Mouse (Mus musculus) forebrain, embryonic 12.5 days (tissue): ENCODE measurements around the gene Nemp1. TPM values are rescaled to one million over a fixed set of nuclear protein-coding genes. Genes with fewer than 3 reads are reported as not detected.
A peak's percentile ranks its signal among the peaks of the same experiment; 100 is the strongest.

Source experiments
- ATAC-seq: fragments of 200-750 bp; cut with Nextera tagmentation; 2 replicates; pipeline ENCODE4 v1.8.0; 2017; ENCODE audit warnings: moderate TSS enrichment; ENCODE audit not compliant: low FRiP score
- H3K27ac ChIP-seq: fragments of 300-500 bp; sonication (generic); 2 replicates; pipeline ENCODE4 v1.5.1; 2016; ENCODE audit warnings: mild to moderate bottlenecking
- H3K27me3 ChIP-seq: fragments of 300-500 bp; sonication (generic); 2 replicates; pipeline ENCODE4 v1.6.1; 2016; ENCODE audit warnings: mild to moderate bottlenecking
- H3K36me3 ChIP-seq: fragments of 300-500 bp; sonication (generic); replicated peaks from 2 replicates; pipeline ENCODE4 v1.6.1; 2016; ENCODE audit warnings: mild to moderate bottlenecking
- H3K4me1 ChIP-seq: fragments of 300-500 bp; sonication (generic); 2 replicates; pipeline ENCODE4 v1.6.1; 2016
- H3K4me2 ChIP-seq: fragments of 300-500 bp; sonication (generic); 2 replicates; pipeline ENCODE4 v1.6.1; 2016; ENCODE audit warnings: mild to moderate bottlenecking, moderate library complexity
- H3K4me3 ChIP-seq: fragments of 300-500 bp; sonication (generic); replicated peaks from 2 replicates; pipeline ENCODE4 v1.5.1; 2016; ENCODE audit warnings: mild to moderate bottlenecking
- H3K9ac ChIP-seq: fragments of 300-500 bp; sonication (generic); 2 replicates; pipeline ENCODE4 v1.6.1; 2016; ENCODE audit warnings: mild to moderate bottlenecking
- H3K9me3 ChIP-seq: fragments of 300-500 bp; sonication (generic); 2 replicates; pipeline ENCODE4 v1.6.1; 2016
- WGBS: fragments of 180-500 bp; shearing (Covaris S2); methylation state at CpG from one replicate; pipeline ENCODE4 v1.1.7; 2016; 5-methylcytosine and 5-hydroxymethylcytosine counted together
- polyA plus RNA-seq: library from polyadenylated mRNA; unstranded; fragments of >200 nt; fragmentation: Nextera tagmentation; extraction: Ambion mirVana; gene quantifications from 2 replicates; pipeline ENCODE4 v1.2.1, GENCODE M21; 2016

Nemp1 gene
- polyA plus RNA-seq, 1 experiment from 2014 or later = 10.0 TPM

DNA sequence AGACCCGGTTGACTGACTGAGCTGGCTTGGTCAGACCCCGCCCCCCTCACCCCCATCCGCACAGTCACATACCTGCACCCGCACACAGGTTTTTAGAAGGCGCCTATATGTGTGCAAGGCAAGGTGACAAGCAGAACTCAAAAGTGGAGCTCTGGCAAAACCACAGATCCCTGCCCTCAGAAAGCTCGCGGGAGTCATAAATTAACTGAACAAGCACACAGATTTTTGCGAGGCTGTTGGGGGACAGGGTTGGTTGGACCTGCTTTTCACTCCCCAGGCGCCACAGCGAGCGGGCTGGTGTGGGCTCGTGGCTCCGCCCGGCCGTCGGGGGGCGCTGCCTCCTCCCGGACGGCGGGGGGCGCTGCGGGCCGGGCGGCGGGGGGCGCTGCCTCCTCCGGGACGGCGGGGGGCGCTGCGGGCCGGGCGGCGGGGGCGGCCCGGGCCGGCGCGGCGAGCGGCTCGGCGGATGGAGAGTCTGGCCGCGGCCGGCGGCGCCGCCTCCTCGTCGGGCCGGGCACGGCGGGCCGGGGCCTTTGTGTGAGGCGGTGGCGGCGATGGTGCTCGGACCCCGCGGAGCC, 72.5 kb downstream of the Nemp1 start, which contains the start of gene Zbtb39:
Zbtb39 (plus strand) TSS at position 456 of the 578 bp plus-strand sequence.
- H3K9me3 ChIP-seq = no peaks in the 10 kb centered on the region
- H3K36me3 ChIP-seq = peaks cover 29% of the 10 kb centered on the region
- H3K27me3 ChIP-seq = peaks cover 24% of the 10 kb centered on the region
- WGBS = 1% methylated on average over 35 of the region's 61 CpGs
- H3K27ac ChIP-seq = peak within 1 kb of the TSS; percentile 82
- peak within 1 kb of the TSS; percentile 99 for H3K9ac ChIP-seq
- ATAC-seq = peak; percentile 88
- peak within 1 kb of the TSS; percentile 81 for H3K4me2 ChIP-seq
- H3K4me1 ChIP-seq = peaks cover 13% of the 10 kb centered on the region
- H3K4me3 ChIP-seq = peak within 1 kb of the TSS; percentile 98

DNA sequence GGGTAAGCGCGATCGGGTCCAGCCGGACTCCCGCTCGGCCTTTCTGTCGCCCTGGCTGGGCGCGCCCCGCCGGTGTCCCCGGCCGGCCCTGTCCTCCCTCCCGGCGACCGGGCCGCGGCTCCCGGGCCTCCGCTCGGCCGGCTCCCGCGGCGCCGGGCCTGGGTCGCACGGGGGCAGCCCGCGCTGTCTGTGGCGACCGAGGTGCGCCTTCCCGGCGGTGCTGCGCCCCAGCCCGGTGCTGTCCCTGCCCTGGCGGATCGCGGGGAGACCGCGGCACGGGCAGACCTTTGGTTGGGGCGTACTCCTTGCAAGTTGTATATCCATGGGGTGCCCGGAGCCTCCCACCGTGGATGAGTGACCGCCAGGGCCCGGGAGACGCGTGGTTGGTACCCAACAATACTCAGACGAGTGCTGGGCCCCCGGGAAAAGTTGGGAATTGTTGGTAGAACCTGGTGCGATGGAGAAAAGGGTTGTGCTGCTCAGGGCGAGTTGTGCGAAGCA, 73.0 kb downstream of the Nemp1 start:
- H3K4me1 ChIP-seq = peaks cover 13% of the 10 kb centered on the region
- H3K36me3 ChIP-seq = peaks cover 35% of the 10 kb centered on the region
- peak overlapping the region; percentile 81 for H3K4me2 ChIP-seq
- H3K9me3 ChIP-seq = no peaks in the 10 kb centered on the region
- H3K27ac ChIP-seq = peak overlapping the region; percentile 82
- H3K4me3 ChIP-seq = peak overlapping the region; percentile 98
- under 1% methylated on average over 39 of the region's 55 CpGs for WGBS
- peak; percentile 75 for ATAC-seq
- peak overlapping the region; percentile 99 for H3K9ac ChIP-seq
- H3K27me3 ChIP-seq = peaks cover 22% of the 10 kb centered on the region

DNA sequence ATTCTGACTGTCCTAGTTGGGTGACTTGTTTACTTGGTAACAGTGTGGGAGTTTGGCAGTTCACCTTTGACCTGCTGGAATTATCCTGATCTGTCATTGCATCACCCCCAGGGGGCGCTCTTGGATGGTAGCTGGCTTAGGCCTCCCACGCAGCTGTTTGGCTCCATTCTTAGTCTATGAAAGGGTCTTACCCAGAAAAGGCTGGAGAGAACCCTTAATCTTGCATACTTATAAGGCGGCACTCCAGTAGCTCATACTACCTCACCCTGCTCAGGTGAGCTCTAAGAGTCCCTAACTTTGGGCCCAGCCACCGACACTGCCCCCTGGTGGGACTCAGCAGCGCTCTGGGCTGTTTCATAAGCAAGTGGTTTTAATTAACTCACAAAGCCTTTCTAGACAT, 78.0 kb downstream of the Nemp1 start:
- ATAC-seq = no peak
- WGBS = 61% methylated on average over 5 of the region's 5 CpGs
- Histone ChIP-seq H3K9me3 (no peaks in the 10 kb centered on the region), H3K27ac (no peak overlapping the region), H3K4me3 (no peak overlapping the region; the same call in 1 of the 2 replicates), H3K4me1 (peaks cover 21% of the 10 kb centered on the region), H3K4me2 (no peak overlapping the region), H3K27me3 (no peaks in the 10 kb centered on the region), H3K9ac (no peak overlapping the region), H3K36me3 (peaks cover 73% of the 10 kb centered on the region)

DNA sequence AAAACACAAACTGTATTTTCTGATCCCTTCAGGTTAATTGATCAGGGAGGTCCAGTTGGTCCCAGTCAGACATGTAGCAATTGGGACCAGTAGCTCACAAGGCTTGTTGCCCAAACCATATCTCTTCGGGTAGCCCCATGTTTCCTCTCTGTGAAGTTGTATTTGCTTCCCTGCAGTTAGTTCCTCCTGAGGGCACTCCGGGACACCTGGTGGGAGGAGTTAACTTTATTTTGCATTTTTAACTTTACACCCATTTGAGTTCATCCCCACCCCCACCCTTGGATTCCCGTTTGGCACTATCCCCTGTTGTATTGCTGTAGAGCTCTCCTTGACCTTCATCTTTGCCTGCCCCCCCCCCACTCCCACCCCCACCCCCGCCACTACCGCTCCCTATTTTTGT, 79.2 kb downstream of the Nemp1 start:
- H3K4me1 ChIP-seq = peaks cover 12% of the 10 kb centered on the region
- 78% methylated on average over 5 of the region's 5 CpGs for WGBS
- no peak overlapping the region for H3K4me2 ChIP-seq
- H3K4me3 ChIP-seq = no peak overlapping the region
- no peak for ATAC-seq
- H3K9ac ChIP-seq = no peak overlapping the region
- H3K27me3 ChIP-seq = no peaks in the 10 kb centered on the region
- H3K9me3 ChIP-seq = no peaks in the 10 kb centered on the region
- H3K27ac ChIP-seq = no peak overlapping the region
- H3K36me3 ChIP-seq = peaks cover 73% of the 10 kb centered on the region

DNA sequence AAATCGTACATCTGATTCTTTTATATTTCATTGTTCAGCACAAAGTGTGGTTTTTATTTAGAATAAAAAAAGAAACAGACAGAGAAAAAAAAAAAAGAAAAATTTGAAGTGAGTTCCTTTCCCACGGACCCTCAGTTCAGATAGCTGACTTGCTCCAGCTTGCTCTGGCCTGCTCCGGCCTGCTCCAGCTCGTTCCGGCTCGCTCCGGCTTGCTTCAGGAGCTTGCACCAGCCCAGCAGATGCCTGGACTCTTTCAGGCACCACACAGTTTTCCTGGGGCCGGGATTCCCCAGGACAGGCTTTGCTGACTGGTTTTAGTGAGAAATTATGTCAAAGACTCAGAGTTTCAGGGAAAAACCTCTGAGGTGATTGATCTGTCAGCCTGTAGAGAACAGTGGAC, 80.6 kb downstream of the Nemp1 start:
- Histone ChIP-seq H3K9ac (no peak overlapping the region), H3K4me3 (no peak overlapping the region), H3K9me3 (no peaks in the 10 kb centered on the region), H3K27ac (no peak overlapping the region), H3K4me1 (peaks cover 10% of the 10 kb centered on the region; the same call in 1 of the 2 replicates), H3K27me3 (no peaks in the 10 kb centered on the region), H3K36me3 (peaks cover 63% of the 10 kb centered on the region), H3K4me2 (no peak overlapping the region)
- ATAC-seq = no peak
- 92% methylated on average over 8 of the region's 8 CpGs for WGBS

DNA sequence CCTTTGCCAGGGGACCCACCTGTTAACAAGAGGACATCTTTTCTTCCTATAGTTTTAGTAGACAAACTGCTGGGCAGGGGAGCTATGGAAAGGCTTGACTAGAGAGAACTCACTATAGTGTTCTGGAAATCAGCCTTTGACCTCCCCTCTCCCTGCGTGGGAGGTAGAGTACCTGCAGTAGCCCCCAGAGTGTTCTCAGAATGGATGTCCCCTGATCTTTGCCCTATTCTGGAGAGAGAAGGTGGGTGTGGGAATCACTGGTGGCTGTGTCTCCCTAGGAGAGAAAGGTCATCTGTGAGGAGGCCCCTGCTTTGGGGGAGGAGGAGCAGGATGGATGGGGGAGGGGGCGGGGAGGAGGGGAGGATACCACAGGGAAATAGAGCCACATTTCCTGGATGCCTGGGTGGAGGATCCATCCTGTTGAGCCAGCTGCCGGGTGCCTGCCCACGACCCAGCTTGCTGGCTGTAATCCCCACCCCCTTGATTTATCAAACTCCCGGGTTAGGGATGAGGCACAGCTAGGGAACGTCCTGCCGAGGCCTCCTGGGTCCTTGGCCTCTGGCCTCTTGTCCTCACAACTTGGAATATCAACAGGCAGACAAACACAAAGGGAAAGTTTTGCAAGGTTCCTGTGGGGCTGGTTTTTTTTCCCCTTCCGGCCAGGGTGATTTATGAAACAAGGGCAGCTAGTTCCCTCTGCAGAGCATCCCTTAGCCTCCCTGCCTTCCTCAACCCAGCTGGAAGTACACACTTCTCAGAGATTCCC, 82.3 kb downstream of the Nemp1 start:
- Histone ChIP-seq H3K27me3 (no peaks in the 10 kb centered on the region), H3K4me1 (peaks cover 10% of the 10 kb centered on the region; the same call in 1 of the 2 replicates), H3K27ac (no peak overlapping the region), H3K36me3 (peaks cover 45% of the 10 kb centered on the region), H3K9me3 (no peaks in the 10 kb centered on the region), H3K4me3 (no peak overlapping the region), H3K9ac (no peak overlapping the region), H3K4me2 (no peak overlapping the region)
- ATAC-seq = no peak
- 27% methylated on average over 7 of the region's 8 CpGs for WGBS

DNA sequence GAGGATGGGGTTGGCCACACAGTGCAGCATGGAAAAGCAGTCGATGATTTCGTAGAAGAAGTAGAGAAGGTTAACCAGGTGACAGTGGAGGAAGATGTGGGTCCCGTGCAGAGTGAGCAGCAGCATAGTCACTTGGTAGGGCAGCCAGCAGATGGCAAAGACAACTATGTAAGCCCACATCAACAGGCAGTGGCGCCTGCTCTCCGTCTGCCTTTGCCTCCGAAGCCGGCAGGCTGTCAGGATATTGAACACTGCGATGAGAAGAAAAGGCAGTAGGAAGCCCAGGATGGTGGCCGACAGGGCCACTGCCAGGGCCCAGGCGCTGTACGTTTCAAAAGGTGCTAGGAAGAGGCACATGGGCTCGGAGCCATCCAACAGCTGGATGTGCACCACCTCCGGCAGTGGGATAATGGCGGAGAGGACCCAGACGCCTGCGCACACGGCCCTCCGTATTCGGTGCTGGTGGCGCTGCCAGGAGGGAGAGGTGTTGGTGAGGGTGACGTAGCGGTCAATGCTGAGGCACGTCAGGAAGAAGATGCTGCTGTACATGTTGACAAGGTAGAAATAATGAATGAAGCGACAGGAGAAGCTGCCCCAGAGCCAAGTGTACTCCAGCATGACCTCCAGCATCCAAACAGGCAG, 83.6 kb downstream of the Nemp1 start:
- Histone ChIP-seq H3K27ac (no peak overlapping the region), H3K4me3 (0 out of 2 replicates have a peak overlapping the region, but pooled peaks have one; percentile 17)
- no peak for ATAC-seq

More for the DNA sequence above, 83.6 kb downstream of the Nemp1 start:
- Histone ChIP-seq H3K27me3 (no peaks in the 10 kb centered on the region), H3K4me1 (peaks cover 10% of the 10 kb centered on the region; the same call in 1 of the 2 replicates), H3K9ac (no peak overlapping the region), H3K9me3 (no peaks in the 10 kb centered on the region), H3K36me3 (peaks cover 33% of the 10 kb centered on the region), H3K4me2 (peak overlapping the region; percentile 41)
- WGBS = 45% methylated on average over 24 of the region's 24 CpGs

Other genes starting within 250 kb of the Nemp1 start
- 1.2 and 1.8 TPM in 2 replicates for gene Stac3, start 165.2 kb upstream of the Nemp1 start, polyA plus RNA-seq
- gene Ndufa4l2, start 151.9 kb upstream of the Nemp1 start, polyA plus RNA-seq = 5.9 and 9.0 TPM in 2 replicates
- 103 and 105 TPM in 2 replicates for gene Shmt2, start 144.5 kb upstream of the Nemp1 start, polyA plus RNA-seq
- gene Nxph4, start 132.3 kb upstream of the Nemp1 start, polyA plus RNA-seq = 60.0 and 62.4 TPM in 2 replicates
- gene Lrp1, start 45.8 kb upstream of the Nemp1 start, polyA plus RNA-seq = 81.4 and 81.8 TPM in 2 replicates
- 4.5 and 5.4 TPM in 2 replicates for gene Stat6, start 23.9 kb upstream of the Nemp1 start, polyA plus RNA-seq
- 3.7 and 4.6 TPM in 2 replicates for gene Nab2, start 1.7 kb downstream of the Nemp1 start, polyA plus RNA-seq
- 0.50 and 0.59 TPM in 2 replicates for gene Myo1a, start 38.3 kb downstream of the Nemp1 start, polyA plus RNA-seq
- gene Tac2, start 57.6 kb downstream of the Nemp1 start, polyA plus RNA-seq = not detected in 2 replicates
- 5.2 and 6.2 TPM in 2 replicates for gene Zbtb39, start 72.6 kb downstream of the Nemp1 start, polyA plus RNA-seq
- 0.28 and 0.42 TPM in 2 replicates for gene Gpr182, start 84.8 kb downstream of the Nemp1 start, polyA plus RNA-seq
- not detected in 2 replicates for gene Rdh1, start 92.8 kb downstream of the Nemp1 start, polyA plus RNA-seq
- gene Rdh16f1, start 92.9 kb downstream of the Nemp1 start, polyA plus RNA-seq = not detected in 2 replicates
- 0.06 and 0.13 TPM in 2 replicates for gene Rdh9, start 109.5 kb downstream of the Nemp1 start, polyA plus RNA-seq
- not detected in 2 replicates for gene Rdh16, start 134.3 kb downstream of the Nemp1 start, polyA plus RNA-seq
- gene Rdh19, start 183.0 kb downstream of the Nemp1 start, polyA plus RNA-seq = not detected in 2 replicates
- gene Rdh16f2, start 199.6 kb downstream of the Nemp1 start, polyA plus RNA-seq = not detected in 2 replicates
- gene Rdh7, start 221.9 kb downstream of the Nemp1 start, polyA plus RNA-seq = not detected in 2 replicates
- not detected in 2 replicates for gene Sdr9c7, start 231.6 kb downstream of the Nemp1 start, polyA plus RNA-seq